Mouse (Mus musculus) heart, postnatal 36 days (tissue): ENCODE data around the gene Cpa2. TPM values are rescaled to one million over a fixed set of nuclear protein-coding genes. Genes with fewer than 3 reads are reported as not detected.
A peak's percentile ranks its signal among the peaks of the same experiment; 100 is the strongest.

Experiments
- DNase-seq, 2 experiments: peaks; one replicate each; pipeline ENCODE4 v3.0.0; 2021 to 2022
- intact Hi-C: fragments of 180-260 bp; cut with DNase I; formaldehyde crosslinking; loops from one replicate; pipeline ENCODE4 v1.15.1; 2025
- total RNA-seq, 2 experiments: library from RNA; stranded (reverse); gene quantifications; 2 replicates each; pipeline ENCODE4 v1.2.3; 2021

Cpa2 gene
- total RNA-seq, 2 experiments from 2014 or later, result not detected

DNA sequence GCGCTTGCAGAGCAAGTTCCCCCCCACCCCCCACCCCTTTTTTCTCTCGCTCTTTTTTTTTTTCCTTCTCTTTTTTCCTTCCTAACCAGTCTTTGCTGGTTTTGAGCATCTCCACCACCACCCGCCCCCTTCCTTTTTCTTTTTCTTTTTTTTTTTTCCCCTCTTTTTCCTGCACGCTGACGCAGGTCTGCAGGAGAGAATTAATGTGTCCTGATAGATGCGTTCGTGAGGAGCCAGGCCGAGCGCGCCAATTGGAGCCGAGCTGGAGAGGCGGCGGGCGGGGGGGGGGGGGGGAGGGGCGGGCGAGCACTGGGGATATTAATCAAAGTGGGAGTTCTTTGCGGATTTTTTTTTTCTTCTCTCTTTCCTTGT, 5.9 kb downstream of the Cpa2 start:
- no peak for DNase-seq
- intact Hi-C loops, result loop anchor here (5.0 kb wide), 1 partner anchor 175 kb away; the partner anchor contains the start of gene Mest

DNA sequence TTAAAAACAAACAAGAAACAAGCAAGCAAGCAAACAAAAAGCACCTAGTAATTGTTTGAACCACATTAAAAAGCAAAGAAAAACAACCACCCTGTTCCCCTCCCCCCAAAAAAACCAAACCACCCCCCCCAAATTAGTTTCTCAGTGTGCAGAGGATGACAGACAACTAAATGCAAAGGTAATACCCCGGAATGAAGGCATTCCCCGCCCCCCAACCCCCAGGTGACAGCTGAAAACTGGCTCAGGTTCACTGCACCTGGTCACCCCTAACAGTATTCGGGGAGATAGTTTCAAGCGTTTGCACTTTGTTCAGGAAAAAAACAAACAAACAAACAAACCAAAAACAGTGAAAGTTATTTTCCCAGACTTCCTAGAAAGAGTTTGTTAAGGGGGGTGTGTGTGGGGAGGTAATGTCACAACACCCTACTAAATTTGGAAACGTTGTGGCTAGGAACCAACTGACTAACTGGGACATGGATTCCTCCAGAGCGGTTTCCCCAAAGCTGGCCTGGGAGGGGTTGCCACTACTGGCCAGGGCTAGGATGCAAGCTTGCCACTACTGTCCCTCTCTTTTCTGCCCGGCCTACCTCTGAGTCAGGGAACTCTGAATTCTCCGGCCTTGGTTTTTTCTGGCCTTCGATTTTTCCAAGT, 6.4 kb downstream of the Cpa2 start:
- intact Hi-C loops, result loop anchor here (5.0 kb wide), 1 partner anchor 175 kb away; the partner anchor contains the start of gene Mest
- DNase-seq, result peak; percentile 41 to 53

DNA sequence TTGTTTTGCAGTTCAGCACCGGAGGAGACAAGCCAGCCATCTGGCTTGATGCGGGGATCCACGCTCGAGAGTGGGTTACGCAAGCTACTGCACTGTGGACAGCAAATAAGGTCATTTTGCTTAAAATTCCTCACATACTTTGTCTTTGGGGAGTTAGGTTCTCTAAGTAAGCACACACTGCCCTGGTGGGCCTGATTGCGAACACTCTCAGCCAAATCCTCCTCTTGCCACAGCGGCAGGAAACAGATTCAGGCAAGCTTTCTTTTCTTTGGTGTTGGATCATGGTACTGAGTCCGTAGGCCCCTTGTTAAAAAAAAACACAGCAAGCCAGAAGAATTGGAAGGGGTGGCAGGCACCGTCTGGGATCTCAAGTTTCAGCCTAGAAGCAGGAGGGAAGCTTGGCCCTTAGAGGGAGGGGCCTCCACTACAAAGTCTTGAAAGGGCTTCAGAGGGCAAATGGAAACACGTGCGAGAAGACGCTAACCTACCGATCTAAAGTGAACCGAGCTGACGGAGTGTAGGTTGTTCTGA, 7.9 kb downstream of the Cpa2 start:
- no peak for DNase-seq
- intact Hi-C loops, result loop anchor here (5.0 kb wide), 1 partner anchor 173 kb away; the partner anchor contains the start of gene Mest

DNA sequence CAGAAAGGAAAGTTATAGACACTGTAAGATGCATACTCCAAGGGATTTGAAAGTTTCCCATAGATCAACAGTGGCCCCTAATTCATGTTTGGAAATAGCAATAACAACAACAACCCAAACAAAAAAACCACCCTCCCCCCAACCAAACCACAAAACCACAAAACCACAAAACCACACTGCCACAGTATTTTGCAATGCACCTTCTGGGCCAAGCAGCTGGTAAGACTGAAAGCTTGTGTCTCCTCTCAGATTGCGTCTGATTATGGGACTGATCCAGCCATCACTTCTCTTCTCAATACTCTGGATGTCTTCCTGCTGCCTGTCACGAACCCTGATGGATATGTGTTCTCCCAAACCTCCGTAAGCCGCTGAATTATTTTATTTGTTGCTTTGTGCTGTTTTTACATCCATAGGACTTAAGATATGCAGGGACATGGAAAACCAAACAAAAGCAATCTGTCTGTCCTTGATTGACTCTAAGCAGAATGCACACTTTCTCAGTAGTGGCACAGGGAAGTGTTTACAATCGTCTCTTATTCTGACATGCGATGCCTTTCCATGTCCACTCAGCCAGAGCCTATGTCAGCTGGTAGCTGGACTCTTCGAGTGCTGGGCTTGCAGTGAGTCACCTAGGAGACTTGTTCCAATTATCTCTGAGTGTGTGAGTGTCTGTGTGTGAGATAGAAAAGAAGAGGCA, 9.3 kb downstream of the Cpa2 start:
- intact Hi-C loops, result loop anchor here (5.0 kb wide), 1 partner anchor 102 kb away; no protein-coding TSS in a partner anchor
- no peak for DNase-seq

DNA sequence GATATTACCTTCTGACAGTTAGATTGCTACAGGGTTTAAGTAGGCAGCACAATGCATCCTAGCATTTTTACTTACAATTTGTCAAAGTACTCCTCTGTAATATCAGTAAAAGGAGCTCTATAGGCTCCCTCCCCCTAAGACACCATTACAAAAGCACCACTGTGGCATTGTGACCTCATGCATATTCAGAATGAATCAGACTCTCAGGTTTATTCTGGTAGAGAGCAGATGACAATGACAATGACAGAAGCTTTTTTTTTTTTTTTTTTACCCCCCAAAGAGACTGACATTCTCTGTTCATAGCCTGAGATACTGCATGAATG, 9.8 kb downstream of the Cpa2 start:
- DNase-seq, result no peak
- intact Hi-C loops, result loop anchor here (5.0 kb wide), 1 partner anchor 101 kb away; no protein-coding TSS in a partner anchor

- intact Hi-C loops, result loop anchor here (5.0 kb wide), 1 partner anchor 100 kb away; no protein-coding TSS in a partner anchor
- DNase-seq, result no peak
These were observed 10.5 kb downstream of the Cpa2 start for GRCm38 (mm10) chr6:30551644-30552580.

- DNase-seq, result no peak
- intact Hi-C loops, result loop anchor here (5.0 kb wide), 1 partner anchor 100 kb away; no protein-coding TSS in a partner anchor
These were observed 11.2 kb downstream of the Cpa2 start for GRCm38 (mm10) chr6:30552628-30553027.

GRCm38 (mm10) chr6:30553381-30554010, 12.1 kb downstream of the Cpa2 start:
- intact Hi-C loops, result loop anchor here (5.0 kb wide), 1 partner anchor 99 kb away; no protein-coding TSS in a partner anchor
- DNase-seq, result no peak

GRCm38 (mm10) chr6:30554092-30554491, 12.7 kb downstream of the Cpa2 start:
- no peak for DNase-seq
- intact Hi-C loops, result loop anchor here (5.0 kb wide), 1 partner anchor 98 kb away; no protein-coding TSS in a partner anchor

- DNase-seq, result no peak
- intact Hi-C loops, result loop anchor here (5.0 kb wide), 1 partner anchor 98 kb away; no protein-coding TSS in a partner anchor
These were observed 13.3 kb downstream of the Cpa2 start for GRCm38 (mm10) chr6:30554621-30555170.

- peak; percentile 42 to 53 for DNase-seq
- intact Hi-C loops, result no loop called here
These were observed 14.7 kb downstream of the Cpa2 start for GRCm38 (mm10) chr6:30556080-30556479.

DNA sequence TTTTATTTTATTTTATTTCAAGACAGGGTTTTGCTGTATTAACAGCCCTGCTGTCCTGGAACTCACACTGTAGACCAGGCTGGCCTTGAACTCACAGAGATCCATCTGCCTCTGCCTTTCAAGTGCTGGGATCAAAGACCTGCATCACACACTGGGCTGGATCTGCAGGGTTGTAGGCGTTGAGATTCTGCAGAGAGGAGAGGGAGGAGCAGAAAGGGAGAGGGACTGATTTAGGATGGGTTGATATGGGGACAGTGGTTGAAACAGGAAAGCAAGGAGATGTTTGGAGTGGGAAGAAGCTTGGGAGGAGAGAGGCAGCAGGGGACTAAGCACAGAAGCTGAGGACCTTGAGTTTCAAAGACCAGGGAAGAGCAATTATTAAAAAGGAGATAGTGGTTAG, 18.3 kb downstream of the Cpa2 start:
- intact Hi-C loops, result no loop called here
- no peak for DNase-seq

DNA sequence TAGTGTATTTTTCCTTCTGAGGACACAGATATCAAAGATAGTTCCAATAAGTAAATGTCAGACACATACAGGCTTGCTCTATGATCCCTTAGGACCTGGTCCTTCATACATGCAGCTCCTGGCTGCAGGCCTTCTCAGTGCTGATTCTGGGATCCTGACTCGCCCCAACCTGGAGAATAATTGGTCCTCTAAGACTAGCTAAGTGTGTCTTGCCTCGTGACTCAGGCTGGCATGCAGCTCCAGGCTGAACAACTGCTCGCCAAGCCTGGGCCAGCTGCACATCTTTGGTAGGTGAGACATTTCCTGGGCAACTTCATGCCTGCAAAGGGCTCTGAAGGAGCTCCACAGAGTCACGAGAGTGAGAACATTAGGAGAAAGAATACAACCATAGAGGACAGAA, 20.8 kb downstream of the Cpa2 start:
- intact Hi-C loops, result loop anchor here (2.0 kb wide), 1 partner anchor 23 kb away; no protein-coding TSS in a partner anchor
- no peak for DNase-seq

DNA sequence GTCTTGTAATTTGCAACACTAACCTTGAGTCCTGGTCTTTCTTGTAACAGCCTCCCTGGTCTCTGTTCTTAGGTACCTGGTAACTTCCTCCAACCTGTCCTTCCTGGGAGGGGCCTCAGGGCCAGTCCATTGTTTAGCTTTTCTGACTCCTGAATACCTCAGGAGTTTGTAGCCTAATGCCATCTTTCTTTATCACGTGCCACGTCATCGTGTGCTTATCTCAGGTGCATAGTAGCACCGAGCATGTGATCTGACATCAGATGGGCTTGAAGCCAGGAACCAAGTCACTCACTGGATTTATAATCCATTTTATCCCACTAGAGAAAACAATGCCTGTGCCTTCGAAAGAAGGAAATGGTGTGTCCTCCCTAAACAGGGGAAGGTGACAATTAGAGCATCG, 22.2 kb downstream of the Cpa2 start:
- intact Hi-C loops, result loop anchor here (2.0 kb wide), 1 partner anchor 21 kb away; no protein-coding TSS in a partner anchor
- DNase-seq, result no peak

DNA sequence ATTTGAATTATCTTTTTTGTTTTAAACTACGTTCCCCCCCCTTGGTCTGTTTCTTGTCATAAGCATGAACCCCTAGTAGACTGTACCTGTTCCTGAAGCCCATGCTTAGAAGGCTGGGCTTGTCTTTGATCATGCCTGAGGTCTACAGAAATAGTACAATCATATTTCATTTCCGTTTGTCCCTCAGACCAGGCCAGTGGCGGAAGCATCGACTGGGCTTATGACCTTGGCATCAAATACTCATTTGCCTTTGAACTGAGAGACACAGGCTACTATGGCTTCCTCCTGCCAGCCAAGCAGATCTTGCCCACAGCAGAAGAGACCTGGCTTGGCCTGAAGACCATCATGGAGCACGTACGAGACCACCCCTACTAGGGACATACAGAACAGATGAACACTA, 22.7 kb downstream of the Cpa2 start:
- no peak for DNase-seq
- intact Hi-C loops, result no loop called here

DNA sequence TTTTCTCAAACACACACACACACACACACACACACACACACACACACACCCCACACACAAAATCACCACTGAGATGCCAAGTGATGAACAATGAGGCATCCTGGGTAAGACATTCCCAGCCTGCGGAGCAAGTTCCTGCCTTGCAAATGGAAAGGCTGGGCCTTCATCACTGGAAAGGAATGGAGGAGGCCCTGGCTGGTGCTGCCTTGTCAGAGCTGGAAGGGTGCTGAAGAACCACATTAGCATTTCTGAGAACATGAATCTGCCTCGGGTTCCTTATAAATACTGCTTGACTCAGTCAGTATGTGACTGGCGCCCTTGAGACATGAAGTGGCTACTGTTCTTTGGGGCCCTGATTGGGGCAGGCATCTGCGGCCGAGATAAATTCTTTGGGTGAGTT, 26.7 kb downstream of the Cpa2 start, which contains the start of gene Cpa4:
Cpa4 (plus strand) TSS at position 301 of the 400 bp plus-strand sequence.
- no peak for DNase-seq
- intact Hi-C loops, result no loop called here

GRCm38 (mm10) chr6:30569331-30569730, 27.9 kb downstream of the Cpa2 start:
- intact Hi-C loops, result no loop called here
- no peak for DNase-seq

GRCm38 (mm10) chr6:30570012-30570411, 28.6 kb downstream of the Cpa2 start:
- intact Hi-C loops, result no loop called here
- DNase-seq, result no peak
